Mouse (Mus musculus) C2C12 (cell line): Measurements from ENCODE around the gene Dnajc22. TPM values are rescaled to one million over a fixed set of nuclear protein-coding genes. Genes with fewer than 3 reads are reported as not detected.
"Not testable (repeated sequence)": the region's sequence is repeated elsewhere in the genome, so short reads cannot be mapped to it uniquely, and the experiment has no call there.

Experiments used
- H3K27me3 ChIP-seq: one replicate; pipeline ENCODE4 v1.6.1; 2011; ENCODE audit not compliant: control insufficient read depth, insufficient read depth, insufficient read length
- H3K36me3 ChIP-seq: one replicate; pipeline ENCODE4 v1.6.1; 2011; ENCODE audit not compliant: control insufficient read depth, insufficient read depth
- H3K4me3 ChIP-seq: one replicate; pipeline ENCODE4 v1.5.1; 2011; ENCODE audit warnings: mild to moderate bottlenecking, control low read depth; ENCODE audit not compliant: poor library complexity, insufficient read depth, severe bottlenecking
- H3K79me2 ChIP-seq: one replicate; pipeline ENCODE4 v1.6.1; 2011; ENCODE audit not compliant: control insufficient read depth, insufficient read depth
- H3K79me3 ChIP-seq: one replicate; pipeline ENCODE4 v1.6.1; 2011; ENCODE audit warnings: low read depth, control low read depth
- H3ac ChIP-seq: one replicate; pipeline ENCODE3; 2011; ENCODE audit warnings: low read depth; ENCODE audit not compliant: control insufficient read depth, insufficient read length
- CEBPB ChIP-seq: IDR thresholded peaks from one replicate; pipeline ENCODE4 v1.6.1; 2011; ENCODE audit warnings: low read depth, mild to moderate bottlenecking, control low read depth, moderate library complexity
- CTCF ChIP-seq: IDR thresholded peaks from one replicate; pipeline ENCODE4 v1.5.1; 2011; ENCODE audit not compliant: control insufficient read depth, insufficient read depth, insufficient read length
- FOSL1 ChIP-seq: IDR thresholded peaks from one replicate; pipeline ENCODE4 v1.8.0; 2011; ENCODE audit warnings: mild to moderate bottlenecking, low read length; ENCODE audit not compliant: poor library complexity, insufficient read depth, severe bottlenecking
- MAX ChIP-seq: IDR thresholded peaks from one replicate; pipeline ENCODE4 v1.6.1; 2011; ENCODE audit warnings: mild to moderate bottlenecking, control low read depth
- MYOD1 ChIP-seq: IDR thresholded peaks from one replicate; pipeline ENCODE4 v1.6.1; 2011; ENCODE audit warnings: low read depth; ENCODE audit not compliant: control insufficient read depth, insufficient read length
- MYOG ChIP-seq: IDR thresholded peaks from one replicate; pipeline ENCODE4 v1.6.1; 2011; ENCODE audit not compliant: control insufficient read depth, insufficient read length; ENCODE audit errors: extremely low read depth
- USF1 ChIP-seq: IDR thresholded peaks from one replicate; pipeline ENCODE4 v1.6.1; 2011; ENCODE audit warnings: low read depth, mild to moderate bottlenecking, control low read depth, moderate library complexity
- long read RNA-seq, 2 experiments: library from polyadenylated mRNA; unstranded; transcript quantifications; one replicate each; pipeline ENCODE4 v2.0.0; 2019 to 2020
- polyA plus RNA-seq: library from polyadenylated mRNA; unstranded; fragments of >200 nt; fragmentation: generic; extraction: Trizol; gene quantifications from one replicate; pipeline ENCODE4 v1.2.1, GENCODE M21; 2012; ENCODE audit warnings: missing spikeins

Dnajc22 gene
- 0.74 TPM for polyA plus RNA-seq
- long read RNA-seq, experiment 1, partial matches to known transcripts, result 1 of 1 reads
- long read RNA-seq, experiment 1, other reads (novel, unspliced or antisense), result 0 of 1 reads
- long read RNA-seq, experiment 2, partial matches to known transcripts, result 0 of 1 reads
- long read RNA-seq, experiment 2, other reads (novel, unspliced or antisense), result 0 of 1 reads

DNA sequence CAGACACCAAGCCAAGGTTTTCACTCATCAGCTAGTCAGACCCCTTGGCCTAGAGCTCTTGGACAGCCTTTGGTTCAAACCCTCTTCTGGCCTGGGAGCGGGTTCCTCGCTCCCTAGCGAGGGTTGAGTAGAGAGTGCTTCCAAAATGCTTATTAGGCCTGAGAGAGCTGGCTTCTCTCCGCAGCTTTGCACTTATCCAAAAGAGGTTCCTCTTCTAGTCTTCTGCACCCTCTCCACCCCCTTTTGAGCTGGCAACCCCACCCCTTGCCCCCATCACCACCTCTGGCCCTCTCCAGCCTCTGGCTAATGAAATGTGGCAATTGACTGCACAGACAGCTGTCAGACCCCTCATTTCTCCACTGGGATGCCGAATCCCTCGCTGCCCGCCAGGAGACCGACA lies at the start of gene Dnajc22:
Gene Dnajc22 (plus strand): TSS at position 301 of the 400 bp plus-strand sequence.
- H3ac ChIP-seq, result no peak within 1 kb of the TSS
- TF ChIP-seq FOSL1 (no peak), MAX (no peak), USF1 (no peak), MYOG (no peak), CEBPB (no peak)
- no peak within 1 kb of the TSS for H3K4me3 ChIP-seq
- peaks cover 25% of the 10 kb centered on the region for H3K27me3 ChIP-seq
- H3K79me3 ChIP-seq, result no peaks in the 10 kb centered on the region
- H3K36me3 ChIP-seq, result no peaks in the 10 kb centered on the region
- H3K79me2 ChIP-seq, result no peaks in the 10 kb centered on the region

DNA sequence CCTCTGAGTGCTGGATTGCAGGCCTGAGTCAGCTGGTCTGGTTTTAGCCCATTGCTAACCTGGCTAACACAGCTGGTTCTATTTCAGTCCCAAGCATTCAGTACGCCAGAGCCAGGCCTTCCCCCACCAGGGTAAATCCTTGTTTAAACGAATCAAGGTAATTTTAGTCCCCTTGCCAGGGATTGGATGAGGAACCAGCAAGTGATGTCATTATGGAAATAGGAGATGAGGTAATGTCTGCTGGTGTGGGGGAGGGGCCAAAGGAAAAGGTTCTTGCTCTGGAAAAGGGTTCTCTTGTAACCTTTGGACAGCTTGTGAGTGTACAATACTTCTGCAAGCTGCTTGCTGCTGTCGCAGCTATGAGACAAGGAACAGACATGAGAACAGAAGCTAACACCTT lies 48.1 kb upstream of the Dnajc22 start:
- no peaks in the 10 kb centered on the region for H3K79me2 ChIP-seq
- TF ChIP-seq MAX, result no peak
- TF ChIP-seq MYOG, result no peak
- TF ChIP-seq CTCF, result no peak
- no peak for TF ChIP-seq CEBPB
- TF ChIP-seq MYOD1, result no peak
- no peak for TF ChIP-seq FOSL1
- no peak for TF ChIP-seq USF1
- H3K4me3 ChIP-seq, result no peak overlapping the region
- no peaks in the 10 kb centered on the region for H3K79me3 ChIP-seq
- no peaks in the 10 kb centered on the region for H3K36me3 ChIP-seq
- no peak overlapping the region for H3ac ChIP-seq
- H3K27me3 ChIP-seq, result no peaks in the 10 kb centered on the region

DNA sequence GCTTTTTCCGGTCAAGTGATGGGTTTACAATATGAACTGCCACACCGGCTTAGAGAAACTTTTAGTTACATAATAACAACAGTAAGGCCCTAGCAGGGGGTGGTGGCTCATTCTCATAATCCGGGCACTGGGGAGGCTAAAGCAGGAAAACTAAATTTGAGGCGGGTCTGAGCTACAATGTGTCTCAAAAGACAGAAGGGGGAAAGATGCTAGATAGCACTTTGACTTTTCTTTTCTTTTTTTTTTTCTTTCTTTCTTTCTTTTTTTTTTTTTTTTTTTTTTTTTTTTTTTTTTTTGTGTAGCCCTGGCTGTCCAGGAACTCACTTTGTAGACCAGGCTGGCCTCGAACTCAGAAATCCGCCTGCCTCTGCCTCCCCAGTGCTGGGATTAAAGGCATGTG lies 47.2 kb upstream of the Dnajc22 start:
- H3K79me2 ChIP-seq, H3K27me3 ChIP-seq, H3ac ChIP-seq, H3K79me3 ChIP-seq, H3K36me3 ChIP-seq, H3K4me3 ChIP-seq: not testable (repeated sequence)

DNA sequence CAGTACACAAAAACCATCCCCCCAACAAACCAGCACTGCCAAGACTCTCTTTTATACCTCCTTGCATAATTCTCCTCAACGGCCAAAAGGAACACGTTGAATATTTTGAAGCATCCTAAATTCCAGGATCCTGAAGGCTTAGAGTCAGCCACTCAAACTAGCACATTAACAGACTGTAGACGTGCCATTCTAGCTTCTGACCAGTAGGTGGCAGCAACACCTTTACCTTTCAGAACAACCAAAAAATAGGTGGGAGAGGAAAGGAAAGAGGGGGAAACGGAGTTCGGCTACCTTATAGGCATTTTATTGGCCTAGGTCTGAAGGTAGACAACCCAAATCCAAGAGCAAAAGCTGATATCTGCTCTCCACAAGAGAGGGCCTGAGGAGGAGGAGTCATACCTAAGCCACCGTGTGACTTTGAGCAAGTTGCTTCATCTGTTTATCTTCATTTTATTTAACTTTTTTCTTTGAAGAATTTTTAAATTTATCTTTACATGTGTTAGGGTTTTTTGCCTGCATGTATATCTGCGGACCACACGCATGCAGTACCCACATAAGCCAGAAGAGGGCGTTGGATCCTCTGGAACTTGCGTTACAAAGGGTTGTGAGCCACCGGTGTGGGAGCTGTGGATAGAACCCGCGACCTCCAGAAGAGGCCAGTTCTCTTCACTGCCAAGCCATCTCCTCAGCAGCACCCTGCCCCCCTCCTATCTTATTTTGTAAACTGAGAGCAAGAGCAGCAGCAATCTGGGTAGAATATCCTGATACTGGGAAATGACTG lies 43.3 kb upstream of the Dnajc22 start:
- no peaks in the 10 kb centered on the region for H3K79me3 ChIP-seq
- no peaks in the 10 kb centered on the region for H3K36me3 ChIP-seq
- H3K79me2 ChIP-seq, result no peaks in the 10 kb centered on the region
- TF ChIP-seq USF1 (no peak), CTCF (peak; percentile 51)
- H3K27me3 ChIP-seq, result no peaks in the 10 kb centered on the region
- H3K4me3 ChIP-seq, result no peak overlapping the region
- no peak overlapping the region for H3ac ChIP-seq

DNA sequence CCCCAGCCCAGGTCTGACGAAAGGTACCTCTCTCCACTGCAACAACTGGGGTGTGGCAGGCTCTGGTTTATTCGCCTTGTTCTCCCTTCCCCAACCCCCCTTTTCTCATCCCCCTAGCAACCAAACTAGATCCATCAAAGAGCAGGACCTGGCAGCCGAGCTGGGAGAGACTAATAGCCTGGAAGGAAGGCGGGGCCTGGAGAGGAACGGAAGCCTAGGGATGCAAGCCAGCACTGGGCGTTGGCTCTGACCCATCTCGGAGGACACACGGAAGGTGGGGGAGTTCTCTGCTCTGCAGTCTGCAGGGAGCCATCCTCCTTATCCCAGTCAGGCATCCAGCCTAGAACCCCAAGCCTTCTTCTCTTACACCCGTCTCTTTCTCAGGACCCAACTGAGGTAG lies 39.6 kb upstream of the Dnajc22 start:
- H3K27me3 ChIP-seq, result peaks cover 16% of the 10 kb centered on the region
- H3K79me2 ChIP-seq, result no peaks in the 10 kb centered on the region

DNA sequence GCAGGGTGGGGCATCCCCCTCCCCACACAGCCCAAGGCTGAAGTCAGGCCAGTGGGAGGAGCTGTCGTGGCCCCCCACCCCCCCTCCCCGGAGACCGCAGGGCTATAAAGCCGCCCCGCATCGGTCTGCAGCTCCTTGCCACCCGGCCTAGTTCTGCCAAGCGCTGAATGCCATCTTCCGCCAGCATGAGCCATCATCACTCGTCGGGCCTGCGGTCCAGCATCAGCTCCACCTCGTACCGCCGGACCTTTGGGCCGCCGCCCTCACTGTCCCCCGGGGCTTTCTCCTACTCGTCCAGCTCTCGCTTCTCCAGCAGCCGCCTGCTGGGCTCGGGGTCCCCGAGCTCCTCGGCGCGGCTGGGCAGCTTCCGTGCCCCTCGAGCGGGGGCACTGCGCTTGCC lies 37.9 kb upstream of the Dnajc22 start, which contains the start of gene Prph:
Gene Prph (plus strand): TSS at position 135 of the 400 bp plus-strand sequence.
- no peaks in the 10 kb centered on the region for H3K79me2 ChIP-seq
- TF ChIP-seq MYOG, result no peak
- TF ChIP-seq USF1, result no peak
- no peak for TF ChIP-seq CTCF
- peak within 1 kb of the TSS; percentile 45 for H3ac ChIP-seq
- H3K27me3 ChIP-seq, result peaks cover 28% of the 10 kb centered on the region
- no peaks in the 10 kb centered on the region for H3K79me3 ChIP-seq
- H3K36me3 ChIP-seq, result no peaks in the 10 kb centered on the region
- peak within 1 kb of the TSS; percentile 8 for H3K4me3 ChIP-seq

More for the DNA sequence above, 39.6 kb upstream of the Dnajc22 start:
- H3ac ChIP-seq, result no peak overlapping the region
- H3K79me3 ChIP-seq, result no peaks in the 10 kb centered on the region
- no peak for TF ChIP-seq CTCF
- no peak for TF ChIP-seq MYOG
- TF ChIP-seq CEBPB, result no peak
- no peak for TF ChIP-seq MAX
- no peak for TF ChIP-seq MYOD1
- TF ChIP-seq USF1, result no peak
- no peak for TF ChIP-seq FOSL1
- no peaks in the 10 kb centered on the region for H3K36me3 ChIP-seq
- no peak overlapping the region for H3K4me3 ChIP-seq
